Mouse (Mus musculus): ENCODE measurements around the gene Dpm3. TPM values are rescaled to one million over a fixed set of nuclear protein-coding genes. Genes with fewer than 3 reads are reported as not detected.

Gene Dpm3
- total RNA-seq, 4 experiments from 2014 or later = 51.6 to 64.2 (median 54.6) TPM

GRCm38 (mm10) chr3:89293247-89293918 lies 34.2 kb downstream of the Dpm3 start:
- DNase-seq (ENCODE audit: low spot score in 2 of 2) = no peak

GRCm38 (mm10) chr3:89294195-89294594 lies 35.0 kb downstream of the Dpm3 start:
- no peak for DNase-seq (ENCODE audit: low spot score in 2 of 2)

- DNase-seq (ENCODE audit: low spot score in 2 of 2) = no peak
These were observed 36.6 kb downstream of the Dpm3 start for GRCm38 (mm10) chr3:89295685-89296230.

- DNase-seq (ENCODE audit: low spot score in 2 of 2) = no peak
These were observed 37.7 kb downstream of the Dpm3 start for GRCm38 (mm10) chr3:89296761-89297396.

GRCm38 (mm10) chr3:89298908-89299307 lies 39.8 kb downstream of the Dpm3 start:
- no peak for DNase-seq (ENCODE audit: low spot score in 2 of 2)

GRCm38 (mm10) chr3:89299499-89299898 lies 40.3 kb downstream of the Dpm3 start:
- DNase-seq (ENCODE audit: low spot score in 2 of 2) = no peak

GRCm38 (mm10) chr3:89300071-89300470 lies 40.9 kb downstream of the Dpm3 start:
- no peak for DNase-seq (ENCODE audit: low spot score in 2 of 2)

GRCm38 (mm10) chr3:89300514-89300913 lies 41.4 kb downstream of the Dpm3 start:
- DNase-seq (ENCODE audit: low spot score in 2 of 2) = no peak

GRCm38 (mm10) chr3:89304440-89304839 lies 45.3 kb downstream of the Dpm3 start:
- DNase-seq (ENCODE audit: low spot score in 2 of 2) = no peak

- DNase-seq (ENCODE audit: low spot score in 2 of 2) = no peak
These were observed 45.9 kb downstream of the Dpm3 start for GRCm38 (mm10) chr3:89305105-89305504.

GRCm38 (mm10) chr3:89305551-89306325 lies 46.6 kb downstream of the Dpm3 start:
- no peak for DNase-seq (ENCODE audit: low spot score in 2 of 2)

GRCm38 (mm10) chr3:89308089-89308488 lies 48.9 kb downstream of the Dpm3 start:
- DNase-seq (ENCODE audit: low spot score in 2 of 2) = no peak

GRCm38 (mm10) chr3:89314340-89314739 lies 55.2 kb downstream of the Dpm3 start:
- DNase-seq (ENCODE audit: low spot score in 2 of 2) = no peak

GRCm38 (mm10) chr3:89314791-89315190 lies 55.6 kb downstream of the Dpm3 start:
- no peak for DNase-seq (ENCODE audit: low spot score in 2 of 2)

GRCm38 (mm10) chr3:89315195-89315929 lies 56.2 kb downstream of the Dpm3 start:
- peak; percentile 64 to 82 for DNase-seq (ENCODE audit: low spot score in 2 of 2)

GRCm38 (mm10) chr3:89315930-89316831 lies 57.0 kb downstream of the Dpm3 start:
- peak in 1 of 2 experiments; percentile 35 for DNase-seq (ENCODE audit: low spot score in 2 of 2)

All from left cerebral cortex, adult 8-10 months (tissue).